Mouse (Mus musculus) hindbrain, embryonic 11.5 days (tissue): ENCODE data around the gene Gm42417. TPM values are rescaled to one million over a fixed set of nuclear protein-coding genes. Genes with fewer than 3 reads are reported as not detected.

Source experiments
- ATAC-seq: fragments of 200-750 bp; cut with Nextera tagmentation; 2 replicates; pipeline ENCODE4 v1.8.0; 2017; ENCODE audit warnings: mild to moderate bottlenecking, moderate TSS enrichment, moderate library complexity; ENCODE audit not compliant: low FRiP score
- DNase-seq: peaks from one replicate; pipeline ENCODE4 v3.0.0-alpha.2; 2015; ENCODE audit warnings: low spot score
- H3K27ac ChIP-seq: fragments of 300-500 bp; sonication (generic); 2 replicates; pipeline ENCODE4 v1.5.1; 2014; ENCODE audit warnings: mild to moderate bottlenecking, low read depth, low read length
- H3K27me3 ChIP-seq: fragments of 300-500 bp; sonication (generic); 2 replicates; pipeline ENCODE4 v1.6.1; 2014; ENCODE audit warnings: mild to moderate bottlenecking, low read length, moderate library complexity, mixed read lengths; ENCODE audit not compliant: control insufficient read depth, insufficient read depth
- H3K36me3 ChIP-seq: fragments of 300-500 bp; sonication (generic); 2 replicates; pipeline ENCODE4 v1.6.1; 2014; ENCODE audit warnings: mild to moderate bottlenecking, low read length, moderate library complexity, mixed read lengths; ENCODE audit not compliant: control insufficient read depth, insufficient read depth
- H3K4me1 ChIP-seq: fragments of 300-500 bp; sonication (generic); replicated peaks from 2 replicates; pipeline ENCODE4 v1.6.1; 2014; ENCODE audit warnings: low read length, mixed read lengths; ENCODE audit not compliant: control insufficient read depth, insufficient read depth
- H3K4me2 ChIP-seq: fragments of 300-500 bp; sonication (generic); replicated peaks from 2 replicates; pipeline ENCODE4 v1.6.1; 2014; ENCODE audit warnings: mild to moderate bottlenecking, low read depth, low read length
- H3K4me3 ChIP-seq: fragments of 300-500 bp; sonication (generic); 2 replicates; pipeline ENCODE4 v1.5.1; 2014; ENCODE audit warnings: low read depth, low read length
- H3K9ac ChIP-seq: fragments of 300-500 bp; sonication (generic); 2 replicates; pipeline ENCODE4 v1.6.1; 2014; ENCODE audit warnings: low read depth, low read length
- H3K9me3 ChIP-seq: fragments of 300-500 bp; sonication (generic); 2 replicates; pipeline ENCODE4 v1.6.1; 2016; ENCODE audit warnings: low read length; ENCODE audit not compliant: control insufficient read depth
- WGBS: fragments of 180-500 bp; shearing (Covaris S2); extraction: QIAGEN DNeasy Blood & Tissue Kit; methylation state at CpG from one replicate; pipeline ENCODE4 v1.1.7; 2014; 5-methylcytosine and 5-hydroxymethylcytosine counted together
- polyA plus RNA-seq: library from polyadenylated mRNA; unstranded; fragments of >200 nt; fragmentation: Nextera tagmentation; extraction: Ambion mirVana; gene quantifications from 2 replicates; pipeline ENCODE4 v1.2.1, GENCODE M21; 2014

The Gm42417 gene
- polyA plus RNA-seq, 1 experiment from 2014 or later, result not detected

GRCm38 (mm10) chr1:36489661-36490060 lies 49.6 kb downstream of the Gm42417 start:
- ATAC-seq, result no peak
- H3K4me3 ChIP-seq, result no peak overlapping the region
- 71% methylated on average over 6 of the region's 6 CpGs for WGBS
- H3K36me3 ChIP-seq, result no peaks in the 10 kb centered on the region
- no peak overlapping the region for H3K4me2 ChIP-seq
- no peaks in the 10 kb centered on the region for H3K9me3 ChIP-seq
- no peaks in the 10 kb centered on the region for H3K27me3 ChIP-seq
- DNase-seq, result no peak
- no peak overlapping the region for H3K9ac ChIP-seq
- H3K27ac ChIP-seq, result no peak overlapping the region
- 0 out of 2 replicates have a peak, but pooled peaks cover 3% of the 10 kb centered on the region for H3K4me1 ChIP-seq

GRCm38 (mm10) chr1:36487111-36487510 lies 52.1 kb downstream of the Gm42417 start:
- no peak for ATAC-seq

GRCm38 (mm10) chr1:36485080-36485479 lies 54.1 kb downstream of the Gm42417 start:
- 0 out of 2 replicates have a peak, but pooled peaks cover 3% of the 10 kb centered on the region for H3K4me1 ChIP-seq
- WGBS, result 89% methylated on average over 7 of the region's 7 CpGs
- no peak for ATAC-seq
- H3K9ac ChIP-seq, result no peak overlapping the region
- no peaks in the 10 kb centered on the region for H3K9me3 ChIP-seq
- no peak overlapping the region for H3K27ac ChIP-seq
- H3K36me3 ChIP-seq, result no peaks in the 10 kb centered on the region
- no peak overlapping the region for H3K4me3 ChIP-seq
- no peak overlapping the region for H3K4me2 ChIP-seq
- no peak for DNase-seq
- no peaks in the 10 kb centered on the region for H3K27me3 ChIP-seq

More at GRCm38 (mm10) chr1:36487111-36487510, 52.1 kb downstream of the Gm42417 start:
- Histone ChIP-seq H3K9me3 (no peaks in the 10 kb centered on the region), H3K27ac (no peak overlapping the region), H3K27me3 (no peaks in the 10 kb centered on the region), H3K4me2 (no peak overlapping the region), H3K4me1 (0 out of 2 replicates have a peak, but pooled peaks cover 3% of the 10 kb centered on the region), H3K4me3 (no peak overlapping the region), H3K9ac (no peak overlapping the region), H3K36me3 (no peaks in the 10 kb centered on the region)
- WGBS, result 65% methylated on average over 9 of the region's 9 CpGs
- no peak for DNase-seq

- H3K27ac ChIP-seq, result no peak overlapping the region
- H3K9me3 ChIP-seq, result no peaks in the 10 kb centered on the region
- no peaks in the 10 kb centered on the region for H3K27me3 ChIP-seq
- H3K4me2 ChIP-seq, result no peak overlapping the region
- 0 out of 2 replicates have a peak, but pooled peaks cover 3% of the 10 kb centered on the region for H3K4me1 ChIP-seq
- 73% methylated on average over 4 of the region's 4 CpGs for WGBS
- no peaks in the 10 kb centered on the region for H3K36me3 ChIP-seq
- H3K9ac ChIP-seq, result no peak overlapping the region
- DNase-seq (no peak), ATAC-seq (no peak)
- H3K4me3 ChIP-seq, result no peak overlapping the region
These were observed 55.4 kb downstream of the Gm42417 start for GRCm38 (mm10) chr1:36483825-36484224.

Other genes with a start within 250 kb of the Gm42417 start
- gene Arid5a, start 231.7 kb downstream of the Gm42417 start, polyA plus RNA-seq, result 1.9 and 2.7 TPM in 2 replicates
- 30.5 and 31.0 TPM in 2 replicates for gene Kansl3, start 170.2 kb downstream of the Gm42417 start, polyA plus RNA-seq
- gene Fer1l5, start 167.1 kb downstream of the Gm42417 start, polyA plus RNA-seq, result 1.1 and 1.2 TPM in 2 replicates
- 35.7 and 45.3 TPM in 2 replicates for gene Lman2l, start 94.2 kb downstream of the Gm42417 start, polyA plus RNA-seq
- gene Cnnm4, start 67.8 kb downstream of the Gm42417 start, polyA plus RNA-seq, result 9.5 and 10.4 TPM in 2 replicates
- 3.9 and 7.9 TPM in 2 replicates for gene Cnnm3, start 27.6 kb downstream of the Gm42417 start, polyA plus RNA-seq
- 6.1 and 6.8 TPM in 2 replicates for gene Ankrd23, start 2.5 kb downstream of the Gm42417 start, polyA plus RNA-seq
- 12.8 and 13.1 TPM in 2 replicates for gene Ankrd39, start 8.0 kb upstream of the Gm42417 start, polyA plus RNA-seq
- gene Sema4c, start 18.9 kb upstream of the Gm42417 start, polyA plus RNA-seq, result 4.3 and 5.9 TPM in 2 replicates
- 0.52 and 0.53 TPM in 2 replicates for gene Fam178b, start 143.8 kb upstream of the Gm42417 start, polyA plus RNA-seq
- gene Cox5b, start 152.0 kb upstream of the Gm42417 start, polyA plus RNA-seq, result 510 and 530 TPM in 2 replicates
- gene 4933424G06Rik, start 170.7 kb upstream of the Gm42417 start, polyA plus RNA-seq, result 0.19 and 0.22 TPM in 2 replicates
- 84.9 and 97.5 TPM in 2 replicates for gene Actr1b, start 175.0 kb upstream of the Gm42417 start, polyA plus RNA-seq
- 0.15 and 0.39 TPM in 2 replicates for gene Zap70, start 222.4 kb upstream of the Gm42417 start, polyA plus RNA-seq